Mouse (Mus musculus) testis, postnatal 14 days (tissue): ENCODE measurements around the gene Agap2.
"Not testable (repeated sequence)": the region's sequence is repeated elsewhere in the genome, so short reads cannot be mapped to it uniquely, and the experiment has no call there.

Experiments
- DNase-seq: peaks from one replicate; pipeline ENCODE4 v3.0.0; 2021; ENCODE audit warnings: low spot score

Agap2 gene

DNA sequence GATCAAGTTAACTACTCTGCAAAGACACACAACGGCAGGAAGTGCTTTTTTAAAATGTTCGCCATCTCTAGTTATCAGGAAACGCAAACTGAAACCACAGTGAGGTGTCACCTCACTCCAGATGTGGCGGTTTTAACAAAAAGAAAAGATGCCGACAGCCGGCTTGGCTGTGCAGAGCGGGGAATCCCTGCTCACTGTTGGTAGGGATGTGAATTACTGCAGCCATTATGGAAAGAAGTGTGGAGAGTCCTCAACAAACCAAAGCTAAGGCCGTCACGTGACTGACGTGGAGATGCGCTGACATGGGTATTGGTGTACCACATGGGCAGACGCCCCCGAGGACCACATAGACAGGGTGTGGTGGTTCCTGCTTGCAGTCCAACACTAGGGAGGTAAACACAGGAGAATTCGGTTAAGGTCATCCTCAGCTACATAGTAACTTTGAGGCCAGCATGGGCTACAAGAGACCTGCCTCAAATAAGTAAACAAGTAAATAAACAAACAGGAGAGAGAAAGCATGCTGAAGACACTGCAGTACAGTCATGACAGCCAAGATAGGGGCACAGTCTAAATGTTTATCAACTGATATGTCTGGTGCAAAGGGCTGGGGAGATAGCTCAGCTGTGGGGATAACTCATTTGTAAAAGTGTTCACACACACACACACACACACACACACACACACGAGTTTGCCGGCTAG, 32.6 kb downstream of the Agap2 start:
- DNase-seq = no peak

DNA sequence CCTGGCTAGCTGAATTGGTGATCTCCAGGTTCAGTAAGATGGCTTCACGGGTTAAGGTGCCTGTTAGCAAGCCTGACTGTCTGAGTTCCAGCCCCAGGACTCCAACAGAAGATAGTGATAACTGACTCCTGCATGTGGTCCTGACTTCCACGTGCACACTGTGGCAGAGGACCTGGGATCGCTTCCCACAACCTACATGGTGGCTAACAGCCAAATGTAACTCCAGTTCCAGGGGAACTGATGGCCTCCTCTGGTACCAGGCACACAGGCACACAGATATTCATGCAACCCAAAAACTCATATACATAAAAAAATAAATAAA, 33.1 kb downstream of the Agap2 start:
- no peak for DNase-seq

DNA sequence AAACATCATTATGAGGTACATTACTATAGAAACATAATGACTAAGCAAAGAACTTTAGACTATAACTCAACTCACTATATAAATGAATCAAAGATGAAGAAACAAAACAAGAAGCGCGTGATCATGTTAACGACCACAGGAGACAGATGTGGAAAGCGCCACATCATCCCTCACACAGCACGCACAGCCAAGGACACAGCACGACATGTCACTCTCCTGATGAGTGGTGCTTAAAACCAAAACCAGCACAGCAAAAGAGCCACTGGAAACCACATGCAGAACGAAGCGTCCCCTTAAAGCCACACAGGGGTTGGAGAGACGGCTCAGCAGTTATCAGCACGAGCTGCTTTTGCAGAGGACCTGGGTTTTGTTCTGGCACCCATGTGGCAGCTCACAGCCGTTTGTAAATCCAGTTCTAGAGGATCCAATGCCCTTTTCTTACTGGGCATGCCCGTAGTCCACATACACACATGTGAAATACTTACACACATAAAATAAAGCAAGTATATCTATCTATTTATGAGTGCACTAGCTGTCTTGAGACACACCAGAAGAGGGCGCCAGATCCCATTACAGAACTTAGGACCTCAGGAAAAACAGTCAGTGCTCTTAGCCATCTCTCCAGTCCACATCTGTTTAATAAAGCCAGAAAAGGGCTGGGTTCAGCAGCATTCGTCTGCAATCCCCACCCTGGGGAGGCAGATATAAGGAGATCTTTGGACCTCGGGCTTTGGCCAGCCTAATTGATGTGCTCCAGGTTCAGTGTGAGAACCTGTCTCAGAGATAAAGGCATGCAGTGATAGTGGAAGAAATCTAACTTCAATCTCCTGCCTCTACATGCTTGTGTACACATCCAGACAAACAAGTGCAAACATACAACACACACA, 36.2 kb downstream of the Agap2 start:
- DNase-seq = no peak

DNA sequence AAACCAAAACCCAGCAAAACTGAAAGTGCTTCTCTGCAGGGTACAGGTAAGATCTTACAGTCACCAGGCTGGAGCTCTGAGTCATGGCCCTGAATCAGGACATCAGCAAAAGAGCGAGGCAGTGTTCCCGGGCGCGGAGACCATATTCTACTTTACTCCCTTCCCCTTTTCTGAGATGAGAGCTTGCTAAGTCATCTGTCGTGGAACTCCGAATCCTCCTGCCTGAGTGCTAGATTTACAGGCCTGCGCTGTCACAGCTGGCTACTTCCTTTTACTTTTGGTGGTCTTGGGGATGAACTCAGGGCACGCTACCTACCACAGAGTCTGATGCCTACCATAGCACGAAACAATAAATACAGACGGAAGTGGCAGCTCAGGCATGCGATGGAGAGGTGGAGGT, 39.3 kb downstream of the Agap2 start:
- DNase-seq = no peak

DNA sequence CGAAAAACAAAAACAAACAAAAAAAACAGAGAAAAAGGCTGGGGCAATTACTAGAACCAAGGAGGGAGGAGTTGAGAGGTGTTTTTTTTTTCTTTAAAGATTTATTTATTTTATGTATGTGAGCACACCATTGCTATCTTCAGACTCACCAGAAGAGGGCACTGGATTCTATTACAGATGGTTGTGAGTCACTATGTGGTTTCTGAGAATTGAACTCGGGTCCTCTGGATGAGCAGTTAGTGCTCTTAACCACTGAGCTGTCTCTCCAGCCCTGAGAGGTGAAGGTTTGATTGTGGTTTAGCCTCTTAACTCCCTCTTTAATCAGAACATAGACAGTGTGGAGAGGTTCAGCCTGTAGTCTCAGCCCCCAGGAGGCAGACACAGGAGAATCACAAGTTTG, 40.0 kb downstream of the Agap2 start:
- DNase-seq = no peak

DNA sequence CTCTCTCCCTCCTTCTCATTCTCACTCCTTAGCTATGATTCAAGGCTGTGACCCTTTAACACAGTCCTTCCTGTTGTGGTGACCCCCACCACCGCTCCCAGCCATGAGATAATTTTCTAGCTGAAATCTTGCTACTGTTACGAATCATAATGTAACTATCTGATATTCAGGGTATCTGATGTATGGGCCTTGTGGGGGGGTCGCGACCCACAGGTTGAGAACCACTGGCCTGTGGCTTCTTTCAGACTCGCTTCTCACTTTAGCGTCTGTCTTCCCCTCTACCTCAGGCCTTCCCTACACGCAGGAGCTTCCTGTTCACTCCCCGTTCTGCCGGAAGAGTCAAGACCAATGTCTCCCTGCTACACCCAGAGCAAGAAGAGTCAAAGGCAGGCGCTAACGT, 43.4 kb downstream of the Agap2 start:
- no peak for DNase-seq

DNA sequence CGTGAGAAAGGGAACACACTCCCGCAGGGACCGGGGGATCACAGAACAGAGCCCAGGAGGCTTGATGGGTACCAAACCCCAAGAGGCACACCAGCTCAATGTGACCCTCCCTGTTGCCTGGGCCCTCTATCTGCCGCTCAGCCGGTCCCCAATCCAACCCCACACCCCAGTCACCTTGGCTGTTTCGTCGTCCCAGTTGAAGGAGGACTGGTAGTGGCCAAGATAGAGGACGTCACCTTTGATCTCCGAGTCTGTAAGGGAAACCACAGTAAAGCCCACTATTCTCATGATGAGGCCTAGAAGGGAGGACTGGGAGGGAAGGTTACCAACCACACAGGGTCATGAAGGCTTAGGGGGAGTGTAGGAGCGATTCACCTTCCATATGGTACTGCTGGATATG, 44.1 kb downstream of the Agap2 start:
- DNase-seq = no peak

DNA sequence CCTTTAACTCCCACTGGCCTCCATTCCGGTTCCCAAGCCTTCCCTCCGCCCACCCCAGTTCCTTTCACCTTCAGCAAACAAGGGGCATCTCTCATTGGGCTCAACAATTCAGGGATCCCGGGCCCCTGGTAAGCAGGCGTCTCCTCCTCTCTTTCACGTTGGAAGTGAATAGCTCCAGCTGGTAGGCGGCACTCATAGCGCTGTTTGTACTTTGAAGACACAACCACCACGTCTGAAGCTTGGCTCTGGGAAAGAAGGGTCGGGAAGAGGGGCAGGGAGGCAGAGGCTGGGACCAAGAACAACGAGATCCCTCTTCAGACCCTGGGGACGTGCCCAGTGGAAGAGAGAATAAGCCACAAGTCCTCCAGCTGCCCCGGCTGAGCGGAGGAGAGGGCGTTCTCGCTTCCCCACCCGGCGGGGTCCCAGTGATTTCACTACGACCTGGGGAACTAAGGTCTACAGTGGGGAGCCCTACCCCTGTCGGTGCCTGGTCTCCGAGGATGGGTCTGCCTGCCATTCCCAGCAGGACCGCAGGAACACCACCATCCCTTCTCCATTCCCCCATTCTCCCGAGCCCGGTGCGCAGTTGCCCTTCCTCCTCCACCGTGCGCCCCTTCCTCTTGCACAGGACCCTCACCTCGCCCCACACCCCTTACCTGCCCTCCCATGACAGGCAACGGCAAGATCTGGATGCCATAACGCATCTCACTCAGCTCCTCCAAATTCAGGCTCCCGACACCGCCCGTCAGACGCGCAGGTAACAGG, 45.4 kb downstream of the Agap2 start:
- no peak for DNase-seq

DNA sequence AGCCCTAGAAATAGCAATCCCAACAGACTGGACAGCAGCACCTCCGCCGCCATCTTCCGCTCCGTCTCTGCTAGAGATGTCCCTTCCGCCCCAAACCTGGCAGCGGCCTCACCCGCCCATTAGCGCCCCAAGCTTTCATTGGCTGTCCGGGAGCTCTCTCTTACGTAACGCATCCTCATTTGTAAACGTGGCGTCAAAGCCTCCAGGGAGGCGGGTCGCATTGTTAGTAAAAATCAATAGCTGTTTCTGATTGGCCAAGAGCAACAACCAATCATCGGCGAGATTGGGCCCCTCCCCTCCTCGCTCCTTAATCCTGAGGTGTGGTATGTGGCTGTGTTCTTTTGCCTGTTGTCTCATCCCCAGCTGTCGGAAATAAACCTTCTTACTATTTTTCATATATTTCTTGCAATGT, 46.0 kb downstream of the Agap2 start, which contains the start of gene Os9:
Gene Os9 (minus strand): TSS at position 66 of the 412 bp plus-strand sequence.
- peak; percentile 94 for DNase-seq

DNA sequence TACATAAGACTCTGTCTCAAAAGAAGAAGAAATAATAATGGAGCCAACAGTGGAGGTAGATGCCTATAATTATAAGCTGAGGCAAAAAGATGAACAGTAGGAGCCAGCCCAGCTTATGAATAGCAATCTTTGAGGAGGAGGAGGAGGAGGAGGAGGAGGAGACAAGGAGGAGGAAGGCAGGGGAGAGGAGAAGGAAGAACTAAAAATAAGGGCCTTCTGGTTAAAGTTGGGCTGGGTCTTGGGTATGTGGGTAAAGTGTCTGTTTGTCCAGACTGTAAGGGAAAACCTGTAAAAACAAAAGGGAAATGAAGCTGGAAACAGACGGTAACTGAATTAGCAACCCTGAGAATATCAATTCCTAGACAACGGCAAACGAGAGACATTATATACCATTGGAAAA, 46.9 kb downstream of the Agap2 start:
- no peak for DNase-seq

DNA sequence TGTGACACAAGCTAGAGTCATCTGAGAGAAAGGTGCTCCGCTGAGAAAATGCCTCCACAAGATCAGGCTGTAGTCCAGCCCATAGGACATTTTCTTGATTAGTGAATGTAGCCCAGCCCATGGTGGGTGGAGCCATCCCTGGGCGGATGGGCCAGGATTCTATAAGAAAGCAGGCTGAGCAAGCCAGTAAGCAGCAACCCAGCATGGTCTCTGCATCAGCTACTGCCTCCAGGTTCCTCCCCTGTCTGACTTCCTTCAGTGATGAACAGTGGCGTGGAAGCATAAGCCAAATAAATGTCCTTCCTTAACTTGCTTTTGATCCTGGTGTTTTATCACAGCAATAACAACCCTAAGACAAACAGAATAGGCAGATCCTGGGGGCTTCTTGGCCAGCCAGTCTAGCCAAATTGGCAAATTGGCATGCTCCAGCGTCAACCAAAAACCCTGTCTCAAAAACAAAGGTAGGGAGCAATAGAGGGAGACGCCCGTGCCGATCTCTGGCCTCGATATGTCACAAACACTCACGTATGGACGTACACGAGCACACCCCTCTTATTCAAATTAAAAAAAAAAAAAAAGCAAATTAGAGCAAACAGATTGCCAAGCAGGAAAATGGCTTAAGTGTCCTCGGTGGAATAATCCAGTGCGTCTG, 47.8 kb downstream of the Agap2 start:
- no peak for DNase-seq

DNA sequence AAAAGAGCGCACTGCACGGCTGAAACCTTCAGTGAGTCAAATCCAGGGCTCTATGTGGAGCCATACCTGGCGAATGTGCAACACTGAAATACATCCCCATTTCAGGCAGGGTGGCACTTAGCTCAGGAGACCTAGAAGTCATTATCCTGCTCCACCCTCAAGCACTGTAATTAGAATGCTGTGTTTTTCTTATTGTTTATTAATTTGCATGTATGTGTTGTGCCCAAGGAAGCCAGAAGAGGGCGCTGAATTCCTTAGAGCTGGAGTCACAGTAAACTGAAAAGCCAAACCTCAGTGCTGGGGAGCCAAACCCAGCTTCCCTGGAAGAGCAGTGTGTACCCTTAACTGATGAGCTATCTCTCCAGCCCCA, 48.3 kb downstream of the Agap2 start:
- peak; percentile 39 for DNase-seq

DNA sequence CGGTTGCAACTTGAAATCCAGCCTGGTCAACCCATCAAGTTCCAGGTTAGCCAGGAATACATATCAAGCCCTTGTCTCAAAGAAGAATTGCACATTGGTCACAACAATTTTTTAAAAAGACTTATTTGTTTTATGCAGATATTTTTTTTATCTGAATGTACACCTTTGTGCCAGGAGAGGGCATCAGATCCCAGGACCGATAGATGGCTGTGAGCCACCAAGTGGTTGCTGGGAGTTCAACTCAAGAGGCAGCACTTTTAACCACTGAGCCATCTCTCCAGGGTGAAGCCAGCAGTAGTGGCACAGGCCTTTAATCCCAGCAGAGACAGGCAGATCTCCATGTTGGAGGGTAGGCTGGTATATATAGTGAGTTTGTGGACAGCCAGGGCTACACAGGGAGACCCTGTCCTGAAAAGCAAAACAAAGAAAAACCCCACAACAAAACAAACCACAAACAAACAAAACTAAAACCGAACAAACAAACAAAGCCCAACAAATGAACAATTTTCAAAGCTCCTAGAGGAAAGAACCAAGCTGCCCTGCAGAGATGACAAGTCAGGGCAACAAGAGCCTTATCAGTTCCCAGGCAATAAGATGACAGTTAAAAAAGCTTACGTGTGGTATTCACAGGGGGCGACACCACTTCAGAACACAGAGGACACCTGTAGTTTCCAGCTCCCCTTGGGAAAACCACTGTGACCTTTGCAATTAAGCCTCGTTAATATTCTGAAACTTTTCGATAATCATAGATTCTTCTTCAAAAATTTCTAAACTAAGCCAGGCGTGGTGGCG, 50.3 kb downstream of the Agap2 start:
- DNase-seq = no peak

DNA sequence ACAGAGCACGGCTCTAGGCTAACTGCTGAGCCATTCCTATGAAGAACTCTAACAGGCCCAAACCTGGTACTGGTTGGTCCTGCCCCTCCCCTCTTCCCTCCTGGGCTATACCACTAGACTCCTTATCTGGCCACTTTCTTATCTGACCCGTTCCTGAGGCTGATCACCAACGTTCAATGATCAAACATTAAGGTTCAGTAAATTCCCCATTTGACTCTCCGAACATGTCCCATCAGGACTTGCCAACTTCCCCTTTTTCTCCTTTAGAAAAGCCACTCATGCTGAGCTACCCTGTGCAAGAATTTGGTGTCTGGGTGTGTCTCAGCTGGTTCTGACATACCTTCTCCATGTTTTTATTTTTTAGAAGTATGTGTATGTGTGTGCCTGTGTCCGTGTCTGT, 51.5 kb downstream of the Agap2 start:
- no peak for DNase-seq

DNA sequence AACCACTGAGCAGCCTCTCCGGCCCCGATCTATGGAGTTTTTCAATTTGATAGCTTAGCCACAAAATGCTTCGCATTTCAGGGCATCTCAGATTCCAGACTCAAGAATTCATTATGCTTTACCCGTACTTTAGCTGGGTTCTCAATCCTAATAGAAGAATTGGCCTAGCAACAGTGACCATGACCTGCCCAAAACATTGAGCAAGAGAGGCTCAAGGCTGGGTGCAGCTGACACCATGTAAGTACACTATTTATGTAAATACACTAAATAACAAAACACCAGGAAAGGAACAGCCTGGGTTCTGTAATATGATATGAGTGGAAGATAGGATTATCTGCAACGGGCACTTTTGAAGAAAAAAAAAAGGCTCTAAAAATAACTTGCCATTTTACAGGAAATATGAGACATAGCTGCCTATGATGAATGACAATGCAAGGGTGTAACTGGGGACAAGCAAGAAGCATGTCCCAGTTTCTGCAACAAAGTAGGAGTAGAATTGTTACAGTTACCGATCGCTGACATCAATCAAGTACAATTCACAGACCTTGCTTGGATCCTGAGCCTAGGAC, 52.7 kb downstream of the Agap2 start:
- peak; percentile 40 for DNase-seq

DNA sequence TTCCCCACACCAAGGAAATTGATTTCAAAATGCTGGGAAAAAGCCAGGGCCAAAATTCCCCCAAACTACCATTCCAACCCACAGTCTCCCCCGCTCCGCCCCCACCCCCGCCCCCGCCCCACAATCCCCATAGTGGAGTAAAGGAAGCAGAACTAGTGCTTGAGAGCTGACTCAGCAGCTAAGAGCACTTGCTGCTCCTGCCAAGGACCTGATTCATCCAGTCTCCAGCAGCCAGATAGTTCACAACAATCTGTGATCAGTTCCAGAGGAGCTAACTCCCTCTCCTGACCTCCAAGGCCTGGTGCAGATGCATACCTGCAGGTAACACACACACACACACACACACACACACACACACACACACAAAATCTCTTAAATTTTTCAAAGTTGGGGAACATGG, 54.3 kb downstream of the Agap2 start:
- peak; percentile 43 for DNase-seq

DNA sequence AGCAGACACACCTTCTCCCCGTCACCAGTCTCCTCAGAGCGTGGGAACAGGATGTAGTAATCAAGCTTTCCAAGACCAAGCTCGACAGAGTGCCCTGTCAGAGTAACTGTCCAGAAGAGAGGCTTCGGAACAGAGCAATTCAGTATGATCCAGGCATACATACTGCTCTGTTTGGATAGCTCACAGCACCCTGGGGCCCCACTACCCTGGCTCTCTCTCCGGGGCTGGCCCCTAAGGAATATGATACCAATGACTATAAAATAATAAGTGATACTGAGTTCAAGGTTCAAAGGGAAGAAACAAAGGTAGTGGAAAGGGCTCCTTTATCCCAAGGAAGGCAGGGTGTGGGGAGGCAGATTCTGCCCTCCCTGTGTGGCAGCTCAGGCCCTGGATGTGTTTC, 57.4 kb downstream of the Agap2 start:
- no peak for DNase-seq

DNA sequence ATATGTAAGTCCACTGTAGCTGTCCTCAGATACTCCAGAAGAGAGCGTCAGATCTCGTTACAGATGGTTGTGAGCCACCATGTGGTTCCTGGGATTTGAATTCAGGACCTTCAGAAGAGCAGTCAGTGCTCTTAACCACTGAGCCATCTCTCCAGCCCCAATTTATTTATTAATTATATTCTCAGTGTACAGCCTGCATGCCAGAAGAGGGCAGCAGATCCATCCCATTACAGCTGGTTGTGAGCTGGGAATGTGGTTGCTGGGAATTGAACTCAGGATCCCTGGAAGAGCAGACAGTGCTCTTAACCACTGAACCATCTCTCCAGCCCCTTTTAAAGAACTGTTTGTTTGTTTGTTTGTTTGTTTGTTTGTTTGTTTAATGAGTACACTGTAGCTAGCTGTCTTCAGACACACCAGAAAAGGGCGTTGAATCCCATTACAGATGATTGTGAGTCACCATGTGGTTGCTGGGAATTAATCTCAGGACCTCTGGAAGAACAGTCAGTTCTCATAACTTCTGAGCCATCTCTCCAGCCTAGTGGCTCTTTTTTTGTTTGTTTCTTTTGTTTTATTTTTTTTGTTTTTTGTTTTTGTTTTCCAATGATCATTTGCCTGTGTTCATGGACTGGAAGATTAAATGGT, 59.4 kb downstream of the Agap2 start:
- DNase-seq = not testable (repeated sequence)

DNA sequence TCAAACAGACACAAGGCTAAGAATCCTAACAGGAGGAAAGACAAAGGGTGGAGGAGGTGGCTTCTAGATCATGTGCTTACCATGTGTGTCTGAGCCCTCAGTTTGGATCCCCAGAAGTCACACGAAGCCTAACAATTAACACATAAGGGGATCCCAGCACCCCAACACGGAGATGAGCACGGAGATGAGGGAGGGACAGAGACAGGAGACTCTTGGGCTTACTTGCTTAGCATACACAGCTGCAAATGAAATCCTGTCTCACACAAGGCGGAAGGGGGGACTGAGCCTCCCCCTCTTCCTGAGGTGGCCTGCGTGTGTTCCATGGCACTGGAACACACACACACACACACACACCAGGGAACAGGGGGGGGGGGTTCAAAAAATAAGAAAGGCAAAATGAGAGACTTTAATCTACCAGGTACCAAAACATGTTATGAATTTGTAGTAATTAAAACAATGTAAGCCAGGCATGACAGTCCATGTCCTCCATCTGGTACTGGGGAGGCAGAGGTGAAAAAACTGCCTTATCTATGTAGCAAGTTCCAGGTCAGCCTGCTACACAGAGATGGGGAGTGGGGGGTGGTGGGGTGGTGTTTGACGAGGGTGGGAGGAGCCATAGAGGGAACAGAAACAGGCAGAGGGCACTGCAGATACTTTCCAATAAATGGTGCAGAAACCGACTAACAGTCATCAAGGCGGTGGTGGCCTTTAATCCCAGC, 60.2 kb downstream of the Agap2 start:
- DNase-seq = no peak

DNA sequence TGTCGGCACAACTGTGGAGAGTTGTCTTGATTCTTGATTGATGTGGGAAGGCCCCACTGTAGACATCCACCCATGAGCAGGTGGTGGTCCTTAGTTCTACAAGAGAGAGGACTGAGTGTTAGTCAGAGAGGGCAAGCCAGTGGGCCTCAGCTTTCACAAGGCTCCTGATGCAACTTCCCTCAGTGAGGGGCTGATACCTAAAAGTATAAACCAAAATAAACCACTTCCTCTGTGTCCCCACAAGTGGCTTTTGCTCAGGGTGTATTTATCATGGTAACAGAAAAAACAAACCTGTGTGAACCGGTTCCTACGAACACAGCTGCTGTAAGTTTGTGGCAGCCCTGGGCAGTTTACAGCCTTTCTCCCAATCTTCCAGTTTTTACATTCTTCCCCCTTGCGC, 61.4 kb downstream of the Agap2 start:
- DNase-seq = no peak
